Mouse (Mus musculus): ENCODE measurements around the gene Fam192a. TPM values are rescaled to one million over a fixed set of nuclear protein-coding genes. Genes with fewer than 3 reads are reported as not detected.

The Fam192a gene
- 31.8 to 42.0 TPM (median 37.3 TPM) in 4 replicates for total RNA-seq (2023; ENCODE audit: inconsistent age)

DNA sequence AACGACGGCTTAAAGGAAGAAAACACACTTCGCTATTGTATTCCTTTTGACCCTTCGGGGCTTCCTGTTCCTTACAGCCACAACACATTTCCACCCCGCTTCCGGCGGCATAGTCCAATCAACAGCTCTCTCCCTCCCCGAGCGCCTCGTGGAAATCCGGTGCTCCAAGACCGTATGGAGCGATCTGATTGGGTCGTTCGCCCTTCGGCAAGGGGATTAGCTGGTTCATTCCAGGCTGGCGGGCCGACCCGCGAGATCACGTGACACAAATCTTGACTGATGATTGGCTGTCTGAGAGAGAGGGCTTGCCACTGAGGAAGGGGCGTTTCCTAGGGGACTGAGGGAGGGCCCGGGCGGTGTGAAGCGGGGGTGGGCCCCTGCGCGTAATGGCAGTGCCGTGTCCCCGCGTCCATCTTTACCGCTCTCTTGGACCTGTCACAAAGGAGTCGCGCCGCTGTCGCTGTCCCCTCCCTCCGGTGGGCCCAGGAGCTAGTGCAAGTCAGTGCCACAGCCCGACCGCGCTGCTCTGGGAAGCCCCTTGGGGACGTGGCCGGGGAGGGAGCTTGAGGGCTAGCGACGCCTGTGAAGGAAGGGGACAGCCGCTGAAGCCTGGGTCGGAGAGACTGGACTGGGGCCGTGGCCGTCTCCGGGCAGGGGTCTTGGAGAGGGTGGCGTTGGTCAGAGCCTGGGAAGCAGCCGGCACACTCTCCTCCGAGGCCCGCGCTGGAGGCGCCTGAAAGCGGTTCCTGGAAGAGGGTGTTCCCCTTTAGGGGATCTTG, at the start of gene Fam192a, which contains the start of gene Rspry1:
Gene Fam192a, minus strand, starts transcription at position 391 of the 779 bp plus-strand sequence.
Gene Rspry1, plus strand, starts transcription at position 331 of the 779 bp plus-strand sequence.

DNA sequence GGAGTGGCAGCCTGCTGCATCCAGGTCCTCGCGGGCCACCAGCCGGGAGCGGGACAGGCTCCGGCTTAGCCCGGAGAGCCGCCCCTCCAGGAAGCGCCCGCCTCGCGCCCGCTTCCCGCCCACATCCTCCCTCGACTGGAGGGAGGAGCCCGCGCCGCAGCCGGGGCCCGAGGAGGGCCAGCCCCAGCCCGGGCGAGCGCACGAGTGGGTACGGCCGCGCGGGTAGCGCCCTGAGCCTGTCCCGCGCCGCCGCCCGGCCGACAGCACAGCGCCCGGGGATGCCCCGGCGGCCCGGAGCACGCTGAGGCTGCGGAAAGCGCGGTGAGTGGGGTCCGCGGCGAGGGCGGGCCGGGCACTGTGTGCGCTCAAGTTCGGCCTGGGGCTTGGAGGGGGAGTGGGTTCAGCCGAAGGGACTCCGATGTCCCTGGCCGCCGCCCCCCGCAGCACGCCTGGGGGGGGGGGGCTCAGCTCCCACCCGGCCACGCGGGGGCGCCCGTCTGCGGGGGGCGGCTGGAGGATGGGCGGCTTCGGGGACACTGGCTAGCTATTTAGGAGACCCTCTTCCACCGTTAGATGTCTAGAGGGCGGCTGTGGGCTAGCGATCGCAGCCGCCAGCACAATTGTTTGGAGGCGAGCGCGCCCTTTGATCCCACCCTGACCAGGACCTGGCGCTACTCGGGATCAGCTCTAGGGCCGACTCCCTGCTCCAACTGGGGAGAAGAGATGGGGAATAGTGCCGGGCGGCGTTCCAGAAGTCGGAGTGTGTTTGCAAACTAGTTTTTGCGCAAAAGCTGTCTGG, 68.7 kb downstream of the Fam192a start, which contains the start of gene Cpne2:
Gene Cpne2, plus strand, starts transcription at position 118 of the 799 bp plus-strand sequence.

Other genes starting within 250 kb of the Fam192a start
- 245 to 283 TPM (median 269 TPM) in 4 replicates for gene Herpud1, start 215.6 kb downstream of the Fam192a start, total RNA-seq (2023; ENCODE audit: inconsistent age)
- 88.4 to 123 TPM (median 96.6 TPM) in 4 replicates for gene Nlrc5, start 167.6 kb downstream of the Fam192a start, total RNA-seq (2023; ENCODE audit: inconsistent age)
- gene Cpne2, start 69.0 kb downstream of the Fam192a start, total RNA-seq (2023; ENCODE audit: inconsistent age), result 0.33 to 0.63 TPM (median 0.45 TPM) in 3 of 4 replicates, not detected in the other
- gene Rspry1, start 60 bp downstream of the Fam192a start, total RNA-seq (2023; ENCODE audit: inconsistent age), result 25.3 to 28.4 TPM (median 26.7 TPM) in 4 replicates
- 94.4 to 105 TPM (median 99.9 TPM) in 4 replicates for gene Arl2bp, start 64.6 kb upstream of the Fam192a start, total RNA-seq (2023; ENCODE audit: inconsistent age)
- gene Pllp, start 94.3 kb upstream of the Fam192a start, total RNA-seq (2023; ENCODE audit: inconsistent age), result not detected in 4 replicates
- gene Ccl22, start 143.6 kb upstream of the Fam192a start, total RNA-seq (2023; ENCODE audit: inconsistent age), result 0.48 to 0.51 TPM in 2 of 4 replicates, not detected in the others
- not detected in 4 replicates for gene Cx3cl1, start 170.0 kb upstream of the Fam192a start, total RNA-seq (2023; ENCODE audit: inconsistent age)
- not detected in 4 replicates for gene Ccl17, start 208.5 kb upstream of the Fam192a start, total RNA-seq (2023; ENCODE audit: inconsistent age)
- 29.0 to 34.4 TPM (median 32.9 TPM) in 4 replicates for gene Coq9, start 236.3 kb upstream of the Fam192a start, total RNA-seq (2023; ENCODE audit: inconsistent age)
- gene Ciapin1, start 236.4 kb upstream of the Fam192a start, total RNA-seq (2023; ENCODE audit: inconsistent age), result 50.3 to 64.6 TPM (median 51.7 TPM) in 4 replicates